Mouse (Mus musculus) liver, embryonic 15.5 days (tissue): ENCODE results near the gene Mutyh. TPM values are rescaled to one million over a fixed set of nuclear protein-coding genes. Genes with fewer than 3 reads are reported as not detected.

ENCODE experiments used
- ATAC-seq: fragments of 200-750 bp; cut with Nextera tagmentation; 2 replicates; pipeline ENCODE4 v1.8.0; 2017; ENCODE audit warnings: moderate number of reproducible peaks, mild to moderate bottlenecking, moderate library complexity; ENCODE audit not compliant: insufficient read depth
- H3K27ac ChIP-seq: fragments of 300-500 bp; sonication (generic); replicated peaks from 2 replicates; pipeline ENCODE4 v1.5.1; 2015; ENCODE audit warnings: mild to moderate bottlenecking, inconsistent platforms
- H3K27me3 ChIP-seq: fragments of 300-500 bp; sonication (generic); 2 replicates; pipeline ENCODE4 v1.6.1; 2015; ENCODE audit warnings: mild to moderate bottlenecking, inconsistent platforms
- H3K36me3 ChIP-seq: fragments of 300-500 bp; sonication (generic); replicated peaks from 2 replicates; pipeline ENCODE4 v1.6.1; 2015; ENCODE audit warnings: moderate library complexity, mild to moderate bottlenecking, inconsistent platforms
- H3K4me1 ChIP-seq: fragments of 300-500 bp; sonication (generic); replicated peaks from 2 replicates; pipeline ENCODE4 v1.6.1; 2015; ENCODE audit warnings: inconsistent platforms
- H3K4me2 ChIP-seq: fragments of 300-500 bp; sonication (generic); 2 replicates; pipeline ENCODE4 v1.6.1; 2015; ENCODE audit warnings: moderate library complexity, mild to moderate bottlenecking, inconsistent platforms
- H3K4me3 ChIP-seq: fragments of 300-500 bp; sonication (generic); replicated peaks from 2 replicates; pipeline ENCODE4 v1.5.1; 2015; ENCODE audit warnings: mild to moderate bottlenecking, inconsistent platforms
- H3K9ac ChIP-seq: fragments of 300-500 bp; sonication (generic); 2 replicates; pipeline ENCODE4 v1.6.1; 2015; ENCODE audit warnings: moderate library complexity, mild to moderate bottlenecking, inconsistent platforms
- H3K9me3 ChIP-seq: fragments of 300-500 bp; sonication (generic); replicated peaks from 2 replicates; pipeline ENCODE4 v1.6.1; 2016; ENCODE audit warnings: inconsistent platforms
- WGBS: fragments of 180-500 bp; shearing (Covaris S2); methylation state at CpG from one replicate; pipeline ENCODE4 v1.1.7; 2015; ENCODE audit warnings: mixed read lengths; ENCODE audit not compliant: insufficient replicate concordance; 5-methylcytosine and 5-hydroxymethylcytosine counted together
- polyA plus RNA-seq: library from polyadenylated mRNA; unstranded; fragments of >200 nt; fragmentation: Nextera tagmentation; extraction: Ambion mirVana; gene quantifications from 2 replicates; pipeline ENCODE4 v1.2.1, GENCODE M21; 2015

The Mutyh gene
- polyA plus RNA-seq, 1 experiment from 2014 or later: 3.0 TPM

- H3K4me1 ChIP-seq: peaks cover 7% of the 10 kb centered on the region
- H3K4me2 ChIP-seq: no peak overlapping the region
- no peak overlapping the region for H3K9ac ChIP-seq
- 0 out of 2 replicates have a peak overlapping the region, but pooled peaks have one; percentile 39 for H3K27ac ChIP-seq
- H3K27me3 ChIP-seq: no peaks in the 10 kb centered on the region
- 17% methylated on average over 7 of the region's 7 CpGs for WGBS
- no peak overlapping the region for H3K4me3 ChIP-seq
- H3K36me3 ChIP-seq: no peaks in the 10 kb centered on the region
- H3K9me3 ChIP-seq: no peaks in the 10 kb centered on the region
- ATAC-seq: peak; percentile 42
Observed at GRCm38 (mm10) chr4:116787985-116788760, 19.4 kb upstream of the Mutyh start.

- Histone ChIP-seq H3K9me3 (no peaks in the 10 kb centered on the region), H3K27ac (peak overlapping the region; percentile 39; the same call in 1 of the 2 replicates), H3K27me3 (no peaks in the 10 kb centered on the region), H3K4me2 (no peak overlapping the region), H3K9ac (no peak overlapping the region), H3K4me3 (no peak overlapping the region), H3K36me3 (no peaks in the 10 kb centered on the region), H3K4me1 (peaks cover 7% of the 10 kb centered on the region)
- 14% methylated on average over 3 of the region's 3 CpGs for WGBS
- no peak for ATAC-seq
Observed at GRCm38 (mm10) chr4:116788956-116789355, 18.6 kb upstream of the Mutyh start.

- Histone ChIP-seq H3K27me3 (no peaks in the 10 kb centered on the region), H3K36me3 (no peaks in the 10 kb centered on the region), H3K27ac (no peak overlapping the region), H3K4me1 (peaks cover 7% of the 10 kb centered on the region), H3K4me3 (no peak overlapping the region), H3K9me3 (no peaks in the 10 kb centered on the region), H3K4me2 (no peak overlapping the region), H3K9ac (no peak overlapping the region)
- 72% methylated on average over 8 of the region's 8 CpGs for WGBS
- no peak for ATAC-seq
Observed at GRCm38 (mm10) chr4:116792453-116792852, 15.1 kb upstream of the Mutyh start.

- no peaks in the 10 kb centered on the region for H3K36me3 ChIP-seq
- H3K9ac ChIP-seq: no peak overlapping the region
- H3K9me3 ChIP-seq: no peaks in the 10 kb centered on the region
- H3K4me2 ChIP-seq: no peak overlapping the region
- WGBS: 65% methylated on average over 2 of the region's 2 CpGs
- no peaks in the 10 kb centered on the region for H3K27me3 ChIP-seq
- H3K4me1 ChIP-seq: no peaks in the 10 kb centered on the region; the same call in 1 of the 2 replicates
- no peak overlapping the region for H3K4me3 ChIP-seq
- H3K27ac ChIP-seq: no peak overlapping the region
- no peak for ATAC-seq
Observed at GRCm38 (mm10) chr4:116794273-116794672, 13.2 kb upstream of the Mutyh start.

GRCm38 (mm10) chr4:116796442-116797110 is 10.9 kb upstream of the Mutyh start:
- H3K4me3 ChIP-seq: no peak overlapping the region
- no peak for ATAC-seq
- H3K9me3 ChIP-seq: no peaks in the 10 kb centered on the region
- no peak overlapping the region for H3K27ac ChIP-seq
- no peak overlapping the region for H3K4me2 ChIP-seq
- H3K27me3 ChIP-seq: no peaks in the 10 kb centered on the region
- no peak overlapping the region for H3K9ac ChIP-seq
- H3K36me3 ChIP-seq: 0 out of 2 replicates have a peak, but pooled peaks cover 4% of the 10 kb centered on the region
- no peaks in the 10 kb centered on the region; the same call in 1 of the 2 replicates for H3K4me1 ChIP-seq
- WGBS: 53% methylated on average over 1 of the region's 1 CpGs

- ATAC-seq: no peak
- Histone ChIP-seq H3K9me3 (no peaks in the 10 kb centered on the region), H3K9ac (no peak overlapping the region), H3K27ac (no peak overlapping the region), H3K4me2 (no peak overlapping the region), H3K4me3 (no peak overlapping the region), H3K27me3 (no peaks in the 10 kb centered on the region), H3K36me3 (peaks cover 37% of the 10 kb centered on the region), H3K4me1 (no peaks in the 10 kb centered on the region; the same call in 1 of the 2 replicates)
- WGBS: 16% methylated on average over 5 of the region's 5 CpGs
Observed at GRCm38 (mm10) chr4:116799901-116800300, 7.6 kb upstream of the Mutyh start.

GRCm38 (mm10) chr4:116811012-116811411 is 3.5 kb downstream of the Mutyh start:
- 23% methylated on average over 3 of the region's 3 CpGs for WGBS
- H3K4me3 ChIP-seq: no peak overlapping the region
- H3K36me3 ChIP-seq: no peaks in the 10 kb centered on the region
- no peak overlapping the region for H3K9ac ChIP-seq
- H3K9me3 ChIP-seq: no peaks in the 10 kb centered on the region
- no peak overlapping the region for H3K27ac ChIP-seq
- no peak for ATAC-seq
- H3K4me1 ChIP-seq: peaks cover 22% of the 10 kb centered on the region
- H3K4me2 ChIP-seq: no peak overlapping the region
- H3K27me3 ChIP-seq: no peaks in the 10 kb centered on the region

- no peak for ATAC-seq
- H3K9me3 ChIP-seq: no peaks in the 10 kb centered on the region
- 0 out of 2 replicates have a peak, but pooled peaks cover 5% of the 10 kb centered on the region for H3K4me1 ChIP-seq
- H3K27me3 ChIP-seq: peaks cover 19% of the 10 kb centered on the region
- H3K4me2 ChIP-seq: no peak overlapping the region
- WGBS: 82% methylated on average over 5 of the region's 5 CpGs
- H3K4me3 ChIP-seq: no peak overlapping the region
- no peaks in the 10 kb centered on the region for H3K36me3 ChIP-seq
- H3K27ac ChIP-seq: no peak overlapping the region
- no peak overlapping the region for H3K9ac ChIP-seq
Observed at GRCm38 (mm10) chr4:116815276-116815675, 7.8 kb downstream of the Mutyh start.

- H3K9me3 ChIP-seq: no peaks in the 10 kb centered on the region
- WGBS: 67% methylated on average over 6 of the region's 6 CpGs
- H3K4me2 ChIP-seq: no peak overlapping the region
- ATAC-seq: no peak
- no peak overlapping the region for H3K4me3 ChIP-seq
- no peak overlapping the region for H3K27ac ChIP-seq
- no peaks in the 10 kb centered on the region for H3K36me3 ChIP-seq
- H3K4me1 ChIP-seq: peaks cover 17% of the 10 kb centered on the region
- H3K9ac ChIP-seq: no peak overlapping the region
- H3K27me3 ChIP-seq: peaks cover 32% of the 10 kb centered on the region
Observed at GRCm38 (mm10) chr4:116817486-116817885, 10.0 kb downstream of the Mutyh start.

- Histone ChIP-seq H3K36me3 (no peaks in the 10 kb centered on the region), H3K9me3 (no peaks in the 10 kb centered on the region), H3K27me3 (peaks cover 32% of the 10 kb centered on the region), H3K27ac (no peak overlapping the region), H3K4me3 (peak overlapping the region; percentile 64), H3K4me2 (peak overlapping the region; percentile 92), H3K9ac (no peak overlapping the region), H3K4me1 (peaks cover 32% of the 10 kb centered on the region)
- WGBS: 37% methylated on average over 32 of the region's 32 CpGs
- ATAC-seq: no peak
Observed at GRCm38 (mm10) chr4:116819968-116820901, 12.7 kb downstream of the Mutyh start.
